Mouse (Mus musculus): ENCODE measurements around the gene Lin37. TPM values are rescaled to one million over a fixed set of nuclear protein-coding genes. Genes with fewer than 3 reads are reported as not detected.

Lin37 gene
- polyA plus RNA-seq (2014; fragmentation: Illumina TruSeq; extraction: RNeasy Lipid Tissue Mini Kit (QIAGEN cat#74804); ENCODE audit: low read depth, low replicate concordance) = 6.5 TPM

GRCm38 (mm10) chr7:30559443-30559954, at the start of gene Lin37:
Gene Lin37, minus strand, starts transcription at chr7:30559838.

GRCm38 (mm10) chr7:30598786-30599185, 39.1 kb upstream of the Lin37 start, which contains the start of gene Zbtb32:
Gene Zbtb32, minus strand, starts transcription at chr7:30598909.

GRCm38 (mm10) chr7:30588676-30589434, 29.2 kb upstream of the Lin37 start, which contains the start of gene Kmt2b:
Gene Kmt2b, minus strand, starts transcription at chr7:30588726.

GRCm38 (mm10) chr7:30564970-30565571, 5.4 kb upstream of the Lin37 start, which contains the start of gene Igflr1:
Gene Igflr1, plus strand, starts transcription at chr7:30565427.

GRCm38 (mm10) chr7:30563117-30563905, 3.7 kb upstream of the Lin37 start, which contains the start of the genes U2af1l4, Gm49396 and Psenen:
Gene U2af1l4, plus strand, starts transcription at chr7:30563301.
Gene Gm49396, plus strand, starts transcription at chr7:30563344.
Gene Psenen, minus strand, starts transcription at chr7:30563627.

GRCm38 (mm10) chr7:30552102-30553020, 7.3 kb downstream of the Lin37 start, which contains the start of the genes Hspb6 and Proser3:
Gene Hspb6, plus strand, starts transcription at chr7:30552178.
Gene Proser3, minus strand, starts transcription at chr7:30552299.

GRCm38 (mm10) chr7:30534633-30535577, 24.7 kb downstream of the Lin37 start, which contains the start of gene Arhgap33:
Gene Arhgap33, minus strand, starts transcription at chr7:30535060.

Other genes with a start within 250 kb of the Lin37 start
- 2.3 TPM for gene Syne4, start 245.0 kb downstream of the Lin37 start, polyA plus RNA-seq (2014; fragmentation: Illumina TruSeq; extraction: RNeasy Lipid Tissue Mini Kit (QIAGEN cat#74804); ENCODE audit: low read depth, low replicate concordance)
- gene E130208F15Rik, start 238.1 kb downstream of the Lin37 start, polyA plus RNA-seq (2014; fragmentation: Illumina TruSeq; extraction: RNeasy Lipid Tissue Mini Kit (QIAGEN cat#74804); ENCODE audit: low read depth, low replicate concordance) = 1.2 TPM
- 3.0 TPM for gene Sdhaf1, start 235.9 kb downstream of the Lin37 start, polyA plus RNA-seq (2014; fragmentation: Illumina TruSeq; extraction: RNeasy Lipid Tissue Mini Kit (QIAGEN cat#74804); ENCODE audit: low read depth, low replicate concordance)
- gene Lrfn3, start 197.1 kb downstream of the Lin37 start, polyA plus RNA-seq (2014; fragmentation: Illumina TruSeq; extraction: RNeasy Lipid Tissue Mini Kit (QIAGEN cat#74804); ENCODE audit: low read depth, low replicate concordance) = 1.4 TPM
- 3.2 TPM for gene Tyrobp, start 146.1 kb downstream of the Lin37 start, polyA plus RNA-seq (2014; fragmentation: Illumina TruSeq; extraction: RNeasy Lipid Tissue Mini Kit (QIAGEN cat#74804); ENCODE audit: low read depth, low replicate concordance)
- not detected for gene Hcst, start 140.0 kb downstream of the Lin37 start, polyA plus RNA-seq (2014; fragmentation: Illumina TruSeq; extraction: RNeasy Lipid Tissue Mini Kit (QIAGEN cat#74804); ENCODE audit: low read depth, low replicate concordance)
- gene Nfkbid, start 138.1 kb downstream of the Lin37 start, polyA plus RNA-seq (2014; fragmentation: Illumina TruSeq; extraction: RNeasy Lipid Tissue Mini Kit (QIAGEN cat#74804); ENCODE audit: low read depth, low replicate concordance) = not detected
- 8.6 TPM for gene Aplp1, start 114.3 kb downstream of the Lin37 start, polyA plus RNA-seq (2014; fragmentation: Illumina TruSeq; extraction: RNeasy Lipid Tissue Mini Kit (QIAGEN cat#74804); ENCODE audit: low read depth, low replicate concordance)
- gene Kirrel2, start 102.1 kb downstream of the Lin37 start, polyA plus RNA-seq (2014; fragmentation: Illumina TruSeq; extraction: RNeasy Lipid Tissue Mini Kit (QIAGEN cat#74804); ENCODE audit: low read depth, low replicate concordance) = not detected
- gene Nphs1, start 101.5 kb downstream of the Lin37 start, polyA plus RNA-seq (2014; fragmentation: Illumina TruSeq; extraction: RNeasy Lipid Tissue Mini Kit (QIAGEN cat#74804); ENCODE audit: low read depth, low replicate concordance) = not detected
- gene Prodh2, start 66.2 kb downstream of the Lin37 start, polyA plus RNA-seq (2014; fragmentation: Illumina TruSeq; extraction: RNeasy Lipid Tissue Mini Kit (QIAGEN cat#74804); ENCODE audit: low read depth, low replicate concordance) = not detected
- 0.23 TPM for gene Arhgap33, start 24.8 kb downstream of the Lin37 start, polyA plus RNA-seq (2014; fragmentation: Illumina TruSeq; extraction: RNeasy Lipid Tissue Mini Kit (QIAGEN cat#74804); ENCODE audit: low read depth, low replicate concordance)
- 50.0 TPM for gene Hspb6, start 7.7 kb downstream of the Lin37 start, polyA plus RNA-seq (2014; fragmentation: Illumina TruSeq; extraction: RNeasy Lipid Tissue Mini Kit (QIAGEN cat#74804); ENCODE audit: low read depth, low replicate concordance)
- gene Proser3, start 7.5 kb downstream of the Lin37 start, polyA plus RNA-seq (2014; fragmentation: Illumina TruSeq; extraction: RNeasy Lipid Tissue Mini Kit (QIAGEN cat#74804); ENCODE audit: low read depth, low replicate concordance) = 1.5 TPM
- gene U2af1l4, start 3.5 kb upstream of the Lin37 start, polyA plus RNA-seq (2014; fragmentation: Illumina TruSeq; extraction: RNeasy Lipid Tissue Mini Kit (QIAGEN cat#74804); ENCODE audit: low read depth, low replicate concordance) = 13.9 TPM
- 3.4 TPM for gene Gm49396, start 3.5 kb upstream of the Lin37 start, polyA plus RNA-seq (2014; fragmentation: Illumina TruSeq; extraction: RNeasy Lipid Tissue Mini Kit (QIAGEN cat#74804); ENCODE audit: low read depth, low replicate concordance)
- 31.7 TPM for gene Psenen, start 3.8 kb upstream of the Lin37 start, polyA plus RNA-seq (2014; fragmentation: Illumina TruSeq; extraction: RNeasy Lipid Tissue Mini Kit (QIAGEN cat#74804); ENCODE audit: low read depth, low replicate concordance)
- gene Igflr1, start 5.6 kb upstream of the Lin37 start, polyA plus RNA-seq (2014; fragmentation: Illumina TruSeq; extraction: RNeasy Lipid Tissue Mini Kit (QIAGEN cat#74804); ENCODE audit: low read depth, low replicate concordance) = not detected
- gene Kmt2b, start 28.9 kb upstream of the Lin37 start, polyA plus RNA-seq (2014; fragmentation: Illumina TruSeq; extraction: RNeasy Lipid Tissue Mini Kit (QIAGEN cat#74804); ENCODE audit: low read depth, low replicate concordance) = 5.8 TPM
- not detected for gene Zbtb32, start 39.1 kb upstream of the Lin37 start, polyA plus RNA-seq (2014; fragmentation: Illumina TruSeq; extraction: RNeasy Lipid Tissue Mini Kit (QIAGEN cat#74804); ENCODE audit: low read depth, low replicate concordance)
- not detected for gene Upk1a, start 53.0 kb upstream of the Lin37 start, polyA plus RNA-seq (2014; fragmentation: Illumina TruSeq; extraction: RNeasy Lipid Tissue Mini Kit (QIAGEN cat#74804); ENCODE audit: low read depth, low replicate concordance)
- 1,385 TPM for gene Cox6b1, start 66.3 kb upstream of the Lin37 start, polyA plus RNA-seq (2014; fragmentation: Illumina TruSeq; extraction: RNeasy Lipid Tissue Mini Kit (QIAGEN cat#74804); ENCODE audit: low read depth, low replicate concordance)
- not detected for gene Etv2, start 76.0 kb upstream of the Lin37 start, polyA plus RNA-seq (2014; fragmentation: Illumina TruSeq; extraction: RNeasy Lipid Tissue Mini Kit (QIAGEN cat#74804); ENCODE audit: low read depth, low replicate concordance)
- gene Rbm42, start 90.5 kb upstream of the Lin37 start, polyA plus RNA-seq (2014; fragmentation: Illumina TruSeq; extraction: RNeasy Lipid Tissue Mini Kit (QIAGEN cat#74804); ENCODE audit: low read depth, low replicate concordance) = not detected
- gene Haus5, start 105.2 kb upstream of the Lin37 start, polyA plus RNA-seq (2014; fragmentation: Illumina TruSeq; extraction: RNeasy Lipid Tissue Mini Kit (QIAGEN cat#74804); ENCODE audit: low read depth, low replicate concordance) = 2.0 TPM
- not detected for gene Pmis2, start 111.8 kb upstream of the Lin37 start, polyA plus RNA-seq (2014; fragmentation: Illumina TruSeq; extraction: RNeasy Lipid Tissue Mini Kit (QIAGEN cat#74804); ENCODE audit: low read depth, low replicate concordance)
- gene 2200002J24Rik, start 139.1 kb upstream of the Lin37 start, polyA plus RNA-seq (2014; fragmentation: Illumina TruSeq; extraction: RNeasy Lipid Tissue Mini Kit (QIAGEN cat#74804); ENCODE audit: low read depth, low replicate concordance) = not detected
- gene Atp4a, start 152.4 kb upstream of the Lin37 start, polyA plus RNA-seq (2014; fragmentation: Illumina TruSeq; extraction: RNeasy Lipid Tissue Mini Kit (QIAGEN cat#74804); ENCODE audit: low read depth, low replicate concordance) = not detected
- gene Tmem147, start 169.7 kb upstream of the Lin37 start, polyA plus RNA-seq (2014; fragmentation: Illumina TruSeq; extraction: RNeasy Lipid Tissue Mini Kit (QIAGEN cat#74804); ENCODE audit: low read depth, low replicate concordance) = 14.1 TPM
- gene Gapdhs, start 183.8 kb upstream of the Lin37 start, polyA plus RNA-seq (2014; fragmentation: Illumina TruSeq; extraction: RNeasy Lipid Tissue Mini Kit (QIAGEN cat#74804); ENCODE audit: low read depth, low replicate concordance) = not detected
- gene Sbsn, start 191.6 kb upstream of the Lin37 start, polyA plus RNA-seq (2014; fragmentation: Illumina TruSeq; extraction: RNeasy Lipid Tissue Mini Kit (QIAGEN cat#74804); ENCODE audit: low read depth, low replicate concordance) = 12.7 TPM
- 7.0 TPM for gene Dmkn, start 203.9 kb upstream of the Lin37 start, polyA plus RNA-seq (2014; fragmentation: Illumina TruSeq; extraction: RNeasy Lipid Tissue Mini Kit (QIAGEN cat#74804); ENCODE audit: low read depth, low replicate concordance)
- gene Krtdap, start 228.1 kb upstream of the Lin37 start, polyA plus RNA-seq (2014; fragmentation: Illumina TruSeq; extraction: RNeasy Lipid Tissue Mini Kit (QIAGEN cat#74804); ENCODE audit: low read depth, low replicate concordance) = not detected

Data from adrenal gland, adult 10 weeks (tissue).